Mouse (Mus musculus): ENCODE data around the gene Mphosph6. TPM values are rescaled to one million over a fixed set of nuclear protein-coding genes. Genes with fewer than 3 reads are reported as not detected.

Gene Mphosph6
- polyA plus RNA-seq, 1 experiment from 2014 or later, result 61.4 TPM

DNA sequence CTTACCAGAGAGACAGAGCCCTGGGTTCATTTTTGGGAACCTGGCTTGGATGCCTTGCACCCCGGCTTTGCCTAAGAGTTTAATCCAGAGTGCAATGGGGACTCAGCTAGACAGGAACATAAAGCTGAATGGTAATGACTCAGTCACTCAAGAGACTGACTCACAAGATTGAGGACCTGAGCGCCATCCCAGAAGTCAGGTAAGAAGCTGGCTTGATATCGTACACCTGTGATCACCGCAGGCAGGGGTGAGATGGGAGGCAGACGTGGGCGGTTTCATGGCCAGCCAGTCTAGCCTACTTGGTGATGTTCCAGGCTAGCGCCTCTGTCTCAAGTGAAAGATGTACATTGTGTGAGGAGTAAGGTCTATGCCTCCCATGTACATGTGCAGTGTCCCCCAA lies 18.7 kb downstream of the Mphosph6 start:
- no peak for DNase-seq (ENCODE audit: low spot score)
- Histone ChIP-seq H3K27me3 (ENCODE audit: low read depth, poor library complexity, severe bottlenecking) (no peaks in the 10 kb centered on the region), H3K4me1 (no peaks in the 10 kb centered on the region), H3K9me3 (replicated peaks) (peaks cover 14% of the 10 kb centered on the region), H3K4me3 (no peak overlapping the region), H3K27ac (replicated peaks) (no peak overlapping the region), H3K36me3 (peaks cover 17% of the 10 kb centered on the region)
- 94% methylated on average over 7 of the region's 7 CpGs for WGBS

GRCm38 (mm10) chr8:117781375-117782129 lies 20.2 kb downstream of the Mphosph6 start:
- Histone ChIP-seq H3K36me3 (0 out of 2 replicates have a peak, but pooled peaks cover 2% of the 10 kb centered on the region), H3K27me3 (ENCODE audit: low read depth, poor library complexity, severe bottlenecking) (no peaks in the 10 kb centered on the region), H3K27ac (replicated peaks) (no peak overlapping the region), H3K9me3 (replicated peaks) (no peaks in the 10 kb centered on the region), H3K4me1 (no peaks in the 10 kb centered on the region), H3K4me3 (no peak overlapping the region)
- WGBS, result 72% methylated on average over 6 of the region's 6 CpGs
- DNase-seq (ENCODE audit: low spot score), result no peak

- Histone ChIP-seq H3K27ac (replicated peaks) (no peak overlapping the region), H3K27me3 (ENCODE audit: low read depth, poor library complexity, severe bottlenecking) (no peaks in the 10 kb centered on the region), H3K9me3 (replicated peaks) (no peaks in the 10 kb centered on the region), H3K36me3 (no peaks in the 10 kb centered on the region), H3K4me1 (no peaks in the 10 kb centered on the region), H3K4me3 (no peak overlapping the region)
- DNase-seq (ENCODE audit: low spot score), result no peak
- WGBS, result 90% methylated on average over 6 of the region's 6 CpGs
Observed at GRCm38 (mm10) chr8:117779344-117779743, 22.4 kb downstream of the Mphosph6 start.

DNA sequence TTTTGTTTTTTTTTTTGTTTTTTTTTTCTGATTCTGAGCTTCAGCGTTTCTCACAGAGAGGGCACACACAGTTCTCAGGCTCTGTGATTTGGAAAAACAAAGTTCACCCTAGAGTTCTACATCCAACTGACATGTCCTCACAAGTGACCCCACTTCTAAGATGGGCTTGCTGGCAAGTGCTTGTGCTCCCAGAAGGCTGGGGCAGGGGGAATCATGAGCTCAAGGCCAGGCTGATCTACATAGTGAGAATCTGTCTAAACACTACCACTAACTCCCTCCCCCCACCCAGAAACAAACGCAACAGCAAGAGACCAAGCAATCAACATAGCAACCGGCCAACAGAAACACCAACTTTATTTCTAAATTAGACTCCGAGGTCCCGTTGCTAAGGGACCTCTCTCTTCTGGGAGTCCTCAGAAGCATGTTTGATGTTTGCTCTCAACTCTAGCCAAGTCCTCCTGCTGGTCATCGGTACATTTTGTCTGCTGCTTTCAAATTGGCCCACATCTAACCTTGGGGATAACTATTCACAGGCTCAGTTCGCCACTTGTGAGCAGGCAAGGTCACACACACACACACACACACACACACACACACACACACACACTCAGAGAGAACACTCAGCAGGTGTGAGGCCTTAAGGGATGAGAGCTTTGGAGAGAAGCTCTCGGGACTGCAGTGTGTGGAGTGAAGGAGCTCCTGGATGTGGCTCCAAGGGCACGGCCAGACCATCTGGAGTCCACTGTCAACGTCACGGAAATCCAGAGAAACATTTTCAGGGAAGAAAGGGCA lies 23.0 kb downstream of the Mphosph6 start:
- Histone ChIP-seq H3K27me3 (ENCODE audit: low read depth, poor library complexity, severe bottlenecking) (no peaks in the 10 kb centered on the region), H3K36me3 (no peaks in the 10 kb centered on the region), H3K27ac (replicated peaks) (no peak overlapping the region), H3K9me3 (replicated peaks) (no peaks in the 10 kb centered on the region), H3K4me3 (no peak overlapping the region), H3K4me1 (no peaks in the 10 kb centered on the region)
- DNase-seq (ENCODE audit: low spot score), result no peak
- WGBS, result 82% methylated on average over 11 of the region's 11 CpGs

DNA sequence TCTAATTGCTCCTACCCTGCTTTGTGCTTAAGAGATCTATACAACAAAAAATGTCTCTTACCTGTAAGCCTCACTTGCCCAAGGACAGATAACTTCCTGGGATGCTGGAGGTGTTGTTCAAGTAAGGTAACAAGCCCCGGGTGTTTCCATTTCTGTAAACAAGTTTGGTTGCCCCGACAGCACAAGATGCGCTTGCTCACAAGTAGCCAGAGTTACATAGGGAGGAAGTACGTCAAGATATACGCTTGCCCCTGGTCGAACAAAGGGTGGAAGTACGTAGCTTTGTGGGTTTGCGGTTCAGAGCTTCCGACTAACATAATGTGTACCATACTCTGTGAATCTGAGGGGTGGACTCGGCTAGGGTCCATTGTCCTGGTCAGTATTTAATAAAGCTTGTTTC lies 25.7 kb downstream of the Mphosph6 start:
- Histone ChIP-seq H3K4me3 (no peak overlapping the region), H3K4me1 (no peaks in the 10 kb centered on the region), H3K9me3 (replicated peaks) (no peaks in the 10 kb centered on the region), H3K27me3 (ENCODE audit: low read depth, poor library complexity, severe bottlenecking) (no peaks in the 10 kb centered on the region), H3K36me3 (no peaks in the 10 kb centered on the region), H3K27ac (replicated peaks) (no peak overlapping the region)
- 85% methylated on average over 10 of the region's 10 CpGs for WGBS
- DNase-seq (ENCODE audit: low spot score), result no peak

DNA sequence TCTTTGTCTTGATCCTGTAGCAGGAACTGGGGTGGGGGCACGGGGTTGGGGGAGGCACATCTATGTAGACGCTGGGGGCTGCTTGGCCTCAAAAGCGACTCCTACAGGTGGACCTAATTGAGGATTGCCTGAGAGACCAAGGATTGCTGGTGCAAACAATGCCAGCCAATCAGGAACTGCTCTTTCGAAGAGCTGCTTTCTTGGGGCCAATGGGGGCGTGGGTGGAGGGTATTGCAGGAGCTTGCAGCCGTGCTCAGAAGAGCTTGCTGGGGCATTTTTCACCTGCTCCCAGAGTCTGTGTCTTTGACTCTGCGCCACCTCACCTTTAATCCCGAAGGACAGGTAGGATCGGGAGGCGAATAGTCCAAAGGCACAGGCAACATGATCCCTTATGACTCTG lies 26.1 kb downstream of the Mphosph6 start:
- WGBS, result 45% methylated on average over 10 of the region's 10 CpGs
- Histone ChIP-seq H3K9me3 (replicated peaks) (no peaks in the 10 kb centered on the region), H3K27ac (replicated peaks) (no peak overlapping the region), H3K27me3 (ENCODE audit: low read depth, poor library complexity, severe bottlenecking) (no peaks in the 10 kb centered on the region), H3K36me3 (no peaks in the 10 kb centered on the region), H3K4me1 (no peaks in the 10 kb centered on the region), H3K4me3 (no peak overlapping the region)
- no peak for DNase-seq (ENCODE audit: low spot score)

GRCm38 (mm10) chr8:117772597-117772996 lies 29.1 kb downstream of the Mphosph6 start:
- no peak overlapping the region for H3K4me3 ChIP-seq
- H3K4me1 ChIP-seq, result no peaks in the 10 kb centered on the region
- no peaks in the 10 kb centered on the region for H3K36me3 ChIP-seq
- 47% methylated on average over 2 of the region's 2 CpGs for WGBS
- no peaks in the 10 kb centered on the region for H3K9me3 ChIP-seq (replicated peaks)
- H3K27me3 ChIP-seq (ENCODE audit: low read depth, poor library complexity, severe bottlenecking), result no peaks in the 10 kb centered on the region
- no peak for DNase-seq (ENCODE audit: low spot score)
- H3K27ac ChIP-seq (replicated peaks), result no peak overlapping the region

GRCm38 (mm10) chr8:117772126-117772525 lies 29.6 kb downstream of the Mphosph6 start:
- H3K4me1 ChIP-seq, result no peaks in the 10 kb centered on the region
- no peak overlapping the region for H3K4me3 ChIP-seq
- H3K9me3 ChIP-seq (replicated peaks), result no peaks in the 10 kb centered on the region
- DNase-seq (ENCODE audit: low spot score), result peak; percentile 31
- H3K36me3 ChIP-seq, result no peaks in the 10 kb centered on the region
- no peak overlapping the region for H3K27ac ChIP-seq (replicated peaks)
- 60% methylated on average over 2 of the region's 2 CpGs for WGBS
- no peaks in the 10 kb centered on the region for H3K27me3 ChIP-seq (ENCODE audit: low read depth, poor library complexity, severe bottlenecking)

GRCm38 (mm10) chr8:117771115-117771836 lies 30.5 kb downstream of the Mphosph6 start:
- Histone ChIP-seq H3K4me1 (no peaks in the 10 kb centered on the region), H3K27ac (replicated peaks) (no peak overlapping the region), H3K27me3 (ENCODE audit: low read depth, poor library complexity, severe bottlenecking) (no peaks in the 10 kb centered on the region), H3K9me3 (replicated peaks) (no peaks in the 10 kb centered on the region), H3K4me3 (no peak overlapping the region), H3K36me3 (no peaks in the 10 kb centered on the region)
- no peak for DNase-seq (ENCODE audit: low spot score)
- 87% methylated on average over 9 of the region's 9 CpGs for WGBS

DNA sequence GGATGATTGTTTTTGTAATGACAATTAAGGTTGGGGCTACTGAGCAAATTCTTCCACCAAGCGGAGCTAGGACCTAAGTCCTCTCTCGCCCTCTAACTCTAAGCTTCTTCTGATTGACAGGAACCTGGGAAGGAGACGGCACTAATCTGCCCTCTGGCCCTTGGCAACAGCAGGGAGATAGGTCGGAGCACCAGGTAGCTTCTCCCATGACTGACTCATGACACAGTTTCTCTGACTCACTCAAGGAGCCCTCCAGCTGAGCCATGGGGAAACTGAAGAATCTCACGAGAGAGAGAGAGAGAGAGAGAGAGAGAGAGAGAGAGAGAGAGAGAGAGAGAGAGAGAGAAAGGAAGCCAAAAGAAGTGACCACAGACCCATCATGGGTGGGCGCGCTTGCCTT lies 32.8 kb downstream of the Mphosph6 start:
- Histone ChIP-seq H3K36me3 (no peaks in the 10 kb centered on the region), H3K4me1 (no peaks in the 10 kb centered on the region), H3K4me3 (no peak overlapping the region), H3K9me3 (replicated peaks) (no peaks in the 10 kb centered on the region), H3K27me3 (ENCODE audit: low read depth, poor library complexity, severe bottlenecking) (no peaks in the 10 kb centered on the region), H3K27ac (replicated peaks) (no peak overlapping the region)
- 77% methylated on average over 7 of the region's 7 CpGs for WGBS
- DNase-seq (ENCODE audit: low spot score), result no peak

DNA sequence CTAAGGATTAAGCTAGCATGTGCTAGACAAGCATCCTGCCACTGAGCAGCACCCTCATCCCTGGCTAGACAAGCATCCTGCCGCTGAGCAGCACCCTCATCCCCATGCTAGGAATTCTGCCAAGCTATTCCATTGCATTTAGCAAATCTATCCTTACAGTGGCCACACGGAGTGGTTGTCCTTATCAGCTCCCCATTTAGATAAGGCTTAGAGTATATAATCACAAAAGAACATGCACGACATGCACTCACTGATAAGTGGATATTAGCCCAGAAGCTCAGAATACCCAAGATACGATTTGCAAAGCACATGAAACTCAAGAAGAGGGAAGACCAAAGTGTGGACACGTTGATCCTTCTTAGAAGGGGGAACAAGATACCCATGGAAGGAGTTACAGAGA lies 35.8 kb downstream of the Mphosph6 start:
- Histone ChIP-seq H3K4me1 (no peaks in the 10 kb centered on the region), H3K27me3 (ENCODE audit: low read depth, poor library complexity, severe bottlenecking) (no peaks in the 10 kb centered on the region), H3K36me3 (no peaks in the 10 kb centered on the region), H3K9me3 (replicated peaks) (no peaks in the 10 kb centered on the region; the same call in 1 of the 2 replicates), H3K4me3 (no peak overlapping the region), H3K27ac (replicated peaks) (no peak overlapping the region)
- 82% methylated on average over 5 of the region's 5 CpGs for WGBS
- DNase-seq (ENCODE audit: low spot score), result no peak

DNA sequence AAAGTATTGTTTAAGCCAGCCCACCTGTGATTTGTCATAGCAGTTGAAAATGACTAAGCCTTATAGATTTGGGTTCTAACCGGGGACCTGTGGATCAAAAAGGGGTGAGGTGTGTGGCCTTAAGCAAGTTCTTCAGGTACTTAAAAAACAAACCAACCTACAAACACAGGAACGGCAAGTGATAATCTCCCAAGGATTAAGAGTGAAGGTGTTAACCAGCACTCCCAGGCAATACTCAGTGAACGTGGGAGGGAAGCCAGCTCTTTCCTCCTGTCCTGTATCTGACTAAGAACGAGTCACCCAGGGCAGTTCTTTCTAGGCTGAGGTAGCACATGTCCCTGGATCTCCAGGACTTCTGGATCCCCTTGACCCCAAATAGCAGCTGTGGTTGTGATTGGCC lies 37.1 kb downstream of the Mphosph6 start:
- no peak overlapping the region for H3K27ac ChIP-seq (replicated peaks)
- 79% methylated on average over 4 of the region's 4 CpGs for WGBS

More for the DNA sequence above, 37.1 kb downstream of the Mphosph6 start:
- no peak for DNase-seq (ENCODE audit: low spot score)
- H3K27me3 ChIP-seq (ENCODE audit: low read depth, poor library complexity, severe bottlenecking), result no peaks in the 10 kb centered on the region
- H3K4me1 ChIP-seq, result no peaks in the 10 kb centered on the region
- no peak overlapping the region for H3K4me3 ChIP-seq
- no peaks in the 10 kb centered on the region; the same call in 1 of the 2 replicates for H3K9me3 ChIP-seq (replicated peaks)
- H3K36me3 ChIP-seq, result no peaks in the 10 kb centered on the region
